Mouse (Mus musculus) frontal cortex, postnatal 10 days (tissue): ENCODE results near the gene Ccdc144b.

ENCODE experiments used
- DNase-seq, 2 experiments: peaks; one replicate each; pipeline ENCODE4 v3.0.0; 2022; ENCODE audit warnings: low spot score in 2 of 2, mixed read lengths in 1 of 2

Gene Ccdc144b

DNA sequence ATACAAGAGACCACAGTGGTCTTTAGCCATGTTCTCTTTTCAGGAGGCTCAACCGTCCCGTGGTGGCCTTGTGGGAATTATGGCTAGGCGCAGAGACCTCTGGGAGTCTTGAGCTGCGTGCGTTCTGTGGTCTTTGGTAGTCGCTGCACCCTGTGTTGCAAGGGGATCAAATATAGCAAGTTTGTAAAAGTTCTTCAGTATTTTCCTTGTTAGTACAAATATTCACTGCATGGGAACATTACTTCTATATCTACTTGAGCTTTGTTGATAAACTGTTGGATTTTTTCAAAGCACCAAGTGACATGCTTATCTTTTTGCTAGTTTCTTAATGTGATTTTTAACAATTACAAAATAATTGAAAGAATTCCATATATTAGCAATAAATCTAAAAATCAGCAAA lies at the start of gene Ccdc144b:
TSS of gene Ccdc144b (minus strand) at position 101 of the 400 bp plus-strand sequence.
- no peak for DNase-seq

DNA sequence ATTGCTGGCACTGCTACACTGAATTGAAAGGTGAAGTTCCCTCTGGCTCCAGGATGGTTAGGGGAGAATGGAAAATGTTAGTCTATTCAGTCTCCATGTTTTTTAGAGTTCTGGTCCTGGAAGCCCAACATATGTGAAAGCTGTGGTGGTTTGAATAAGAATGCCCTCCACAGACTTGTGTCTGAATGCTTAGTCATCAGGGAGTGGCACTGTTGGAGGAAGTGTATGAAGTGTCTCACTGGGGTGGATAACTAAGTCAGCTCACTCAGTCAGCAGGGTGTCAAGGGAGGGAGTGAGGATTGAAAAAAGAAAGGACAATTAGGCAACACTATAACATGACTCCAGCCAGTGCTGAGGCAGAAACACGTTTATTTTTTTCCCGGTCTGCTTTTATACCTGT lies 42.0 kb upstream of the Ccdc144b start:
- DNase-seq = no peak

DNA sequence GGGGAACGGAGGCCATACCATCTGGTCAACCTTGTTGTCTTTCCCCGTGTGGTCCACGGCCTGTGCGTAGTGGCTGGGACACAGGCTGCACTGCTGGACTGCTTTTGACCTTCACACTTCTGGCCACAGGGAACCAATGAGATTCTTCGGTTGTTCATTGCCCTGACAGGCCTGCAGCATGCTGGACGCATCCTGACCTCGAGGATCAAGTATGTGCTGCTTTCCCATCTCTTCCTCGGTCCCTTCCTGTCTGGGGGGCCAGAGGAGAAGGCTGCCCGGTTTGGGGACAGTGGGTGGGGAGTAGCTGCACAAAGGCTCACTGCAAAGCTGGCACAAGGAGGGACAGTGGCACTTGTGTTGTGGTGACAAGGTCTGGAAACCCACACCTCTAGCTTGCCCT lies 34.2 kb upstream of the Ccdc144b start:
- DNase-seq = no peak

DNA sequence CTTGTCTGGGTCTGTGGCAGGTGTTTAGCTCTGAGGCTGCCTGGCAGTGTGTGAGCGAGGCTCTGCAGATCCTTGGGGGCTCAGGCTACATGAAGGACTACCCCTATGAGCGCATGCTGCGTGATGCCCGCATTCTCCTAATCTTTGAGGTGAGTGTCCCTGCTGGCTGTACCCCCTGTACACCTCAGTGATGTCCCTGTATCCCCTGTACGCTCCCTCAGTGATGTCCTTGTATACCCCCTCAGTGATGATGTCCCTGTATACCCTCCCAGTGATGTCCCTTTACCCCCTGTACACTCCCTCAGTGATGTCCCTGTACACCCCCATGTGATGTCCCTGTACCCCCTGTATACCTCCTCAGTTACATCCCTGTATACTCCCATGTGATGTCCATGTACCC lies 32.0 kb upstream of the Ccdc144b start:
- no peak for DNase-seq

DNA sequence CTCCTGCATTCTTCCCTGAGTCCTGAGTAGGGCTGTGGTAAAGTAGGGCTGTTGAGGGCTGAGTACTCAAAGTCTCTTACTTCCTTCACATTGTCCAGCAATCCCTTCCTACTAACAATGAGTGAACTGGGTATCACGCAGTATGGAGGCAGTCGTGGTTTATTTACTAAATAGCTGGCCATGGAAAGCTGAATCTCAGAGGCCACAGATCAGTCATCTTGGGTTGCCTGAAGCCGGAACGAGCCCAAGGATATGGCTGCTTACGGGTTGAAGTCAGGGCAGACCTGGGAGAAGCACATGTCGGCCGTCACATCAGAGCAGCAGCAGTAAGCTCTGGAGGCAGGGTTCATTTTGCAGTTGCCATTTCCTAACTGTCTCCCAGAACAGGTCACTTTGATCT lies 30.0 kb upstream of the Ccdc144b start:
- no peak for DNase-seq

DNA sequence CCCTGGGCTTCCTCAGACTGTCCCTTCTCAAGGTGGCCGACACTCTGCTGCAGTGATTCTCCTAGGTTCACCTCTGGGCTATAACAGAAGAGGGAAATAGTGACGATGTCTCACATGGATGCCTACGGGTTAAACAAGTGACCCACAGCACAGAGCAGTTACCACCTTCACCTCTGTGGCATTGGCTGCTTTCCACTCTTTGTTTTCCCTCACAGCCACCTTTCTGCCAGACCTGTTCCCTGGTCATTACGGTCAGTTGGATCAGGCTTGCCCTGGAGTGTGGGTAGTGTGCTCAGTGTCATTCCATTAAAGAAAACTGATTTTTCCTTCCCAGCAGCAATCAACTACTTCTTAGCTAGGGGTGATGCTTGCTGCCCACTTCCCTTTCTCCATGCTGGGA lies 29.5 kb upstream of the Ccdc144b start:
- no peak for DNase-seq

DNA sequence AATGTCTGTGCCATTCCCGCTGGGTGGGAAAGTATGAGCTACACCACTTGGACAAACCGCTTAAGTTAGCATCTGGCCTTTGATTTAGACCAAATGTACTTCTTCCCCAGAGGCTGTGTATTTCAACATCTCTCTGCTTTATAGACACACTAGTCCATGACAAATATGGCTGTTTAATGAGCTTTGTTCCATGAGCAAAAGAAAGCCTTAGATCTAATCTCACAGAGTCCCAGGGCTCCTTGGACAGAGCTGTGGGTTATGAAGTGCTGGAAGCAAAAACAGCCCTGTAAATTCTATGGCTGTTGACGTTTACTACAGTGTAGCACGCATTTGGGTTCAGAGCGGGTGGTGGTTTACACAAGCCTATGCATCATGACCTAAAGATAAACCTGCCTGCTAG lies 27.4 kb upstream of the Ccdc144b start:
- DNase-seq = no peak

DNA sequence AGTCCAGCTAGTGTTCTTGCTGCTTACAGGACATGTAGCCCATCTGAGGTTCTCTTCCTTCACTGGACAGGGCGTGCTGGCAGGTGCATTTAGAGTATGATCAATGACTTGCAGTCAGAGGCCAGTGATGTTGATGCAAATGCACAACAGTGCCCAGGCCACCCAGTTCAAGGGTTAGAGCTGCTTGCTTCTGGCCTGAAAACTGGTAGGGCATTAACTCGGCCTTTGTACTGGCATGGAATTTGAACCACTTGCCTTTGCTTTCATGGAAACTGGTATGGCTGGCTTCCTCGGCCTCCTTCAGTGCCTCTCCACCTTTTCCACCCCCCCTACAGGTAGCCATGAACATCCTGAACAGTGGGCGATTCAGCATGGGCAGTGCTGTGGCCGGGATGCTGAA lies 26.5 kb upstream of the Ccdc144b start:
- DNase-seq = no peak

DNA sequence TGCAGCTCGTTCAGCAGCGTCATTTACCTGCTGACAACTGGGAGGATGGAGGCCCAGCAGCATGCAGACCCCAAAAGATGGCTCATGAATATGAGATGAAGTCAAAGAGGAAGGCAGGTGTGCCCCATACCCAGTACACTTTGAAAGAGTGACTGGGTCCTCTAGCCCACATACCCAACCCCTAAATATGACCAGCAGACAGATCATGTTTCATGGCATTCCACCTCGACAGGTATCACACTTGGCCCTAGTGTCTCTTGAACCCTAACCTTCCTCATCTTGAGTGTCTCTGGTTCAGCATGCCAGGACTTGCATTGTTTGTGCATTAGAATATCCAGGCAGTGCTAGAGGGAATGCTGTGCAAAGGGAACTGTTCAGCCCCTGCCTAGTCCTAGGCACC lies 24.0 kb upstream of the Ccdc144b start:
- no peak for DNase-seq

DNA sequence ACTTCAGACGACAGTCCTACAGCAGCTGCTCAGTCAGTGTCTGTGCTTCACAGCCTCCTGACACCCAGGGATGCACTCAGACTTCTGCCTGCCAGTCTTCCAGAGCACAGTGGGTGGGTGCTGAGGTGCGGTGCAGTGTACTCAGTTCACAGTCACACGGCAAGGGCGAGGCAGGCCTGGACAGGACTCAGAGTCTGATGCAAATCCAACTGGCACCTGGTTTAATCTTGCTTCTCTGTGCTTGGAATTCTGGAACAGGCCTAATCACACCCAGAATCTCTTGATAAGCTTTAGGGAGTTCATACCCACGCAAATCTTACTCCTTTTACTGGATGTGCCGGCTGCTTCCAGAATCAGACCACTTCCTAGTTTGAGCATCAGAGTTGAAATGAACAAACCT lies 22.1 kb upstream of the Ccdc144b start:
- DNase-seq = no peak

DNA sequence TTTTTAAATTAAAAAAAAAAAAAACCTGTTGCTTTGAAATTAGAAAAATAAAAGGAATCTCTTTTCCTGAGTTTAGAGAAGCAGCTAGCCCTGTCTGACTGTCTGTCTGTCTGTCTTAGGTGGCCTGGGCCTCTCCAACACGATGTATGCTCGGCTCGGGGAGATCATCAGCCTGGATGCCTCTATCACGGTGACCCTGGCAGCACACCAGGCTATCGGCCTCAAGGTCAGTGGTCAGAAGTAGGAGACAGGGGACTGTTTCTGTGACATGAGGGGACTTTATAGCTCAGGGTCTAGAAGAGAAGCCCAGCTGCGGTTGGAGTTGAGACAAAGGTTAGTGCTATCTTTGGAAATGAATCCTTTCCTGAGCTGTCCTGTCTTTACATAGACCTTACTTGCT lies 20.9 kb upstream of the Ccdc144b start:
- no peak for DNase-seq

DNA sequence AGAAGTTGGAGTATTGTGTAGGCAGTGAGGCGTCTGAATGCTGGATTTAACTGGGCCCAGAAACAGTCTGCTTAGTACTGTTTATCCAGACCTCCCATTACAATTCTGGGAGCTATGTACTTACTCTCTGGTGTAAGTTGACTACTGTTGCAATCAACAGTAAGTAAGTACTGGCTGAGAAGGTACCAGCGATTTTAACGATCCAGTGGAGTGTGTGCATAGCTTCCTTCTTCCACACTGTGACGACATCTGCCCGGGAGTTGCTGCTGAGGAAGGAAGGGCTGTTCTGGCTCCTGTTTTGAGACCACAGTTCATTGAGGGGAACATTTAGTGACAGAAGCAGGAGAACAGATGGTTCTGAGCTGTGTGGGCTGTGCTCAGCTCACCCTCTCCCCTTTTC lies 17.7 kb upstream of the Ccdc144b start:
- no peak for DNase-seq

DNA sequence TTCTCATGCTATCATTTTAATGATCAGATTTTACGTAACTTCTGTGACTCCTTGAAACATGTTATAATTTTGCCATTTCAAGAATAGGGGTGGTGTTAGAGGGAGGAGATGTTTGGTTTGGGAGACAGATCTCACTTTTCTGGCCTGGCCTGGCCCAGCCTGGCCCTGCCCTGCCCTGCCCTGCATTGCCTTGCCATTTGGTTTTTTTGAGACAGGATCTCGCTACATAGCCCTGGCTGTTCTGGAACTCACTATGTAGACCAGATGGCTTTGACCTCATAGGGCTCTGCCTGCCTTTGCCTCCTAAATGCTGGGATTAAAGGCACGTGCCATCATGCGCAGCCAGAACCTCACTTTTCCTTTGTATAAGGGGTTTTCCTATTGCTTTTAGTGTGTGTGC lies 17.1 kb upstream of the Ccdc144b start:
- no peak for DNase-seq

DNA sequence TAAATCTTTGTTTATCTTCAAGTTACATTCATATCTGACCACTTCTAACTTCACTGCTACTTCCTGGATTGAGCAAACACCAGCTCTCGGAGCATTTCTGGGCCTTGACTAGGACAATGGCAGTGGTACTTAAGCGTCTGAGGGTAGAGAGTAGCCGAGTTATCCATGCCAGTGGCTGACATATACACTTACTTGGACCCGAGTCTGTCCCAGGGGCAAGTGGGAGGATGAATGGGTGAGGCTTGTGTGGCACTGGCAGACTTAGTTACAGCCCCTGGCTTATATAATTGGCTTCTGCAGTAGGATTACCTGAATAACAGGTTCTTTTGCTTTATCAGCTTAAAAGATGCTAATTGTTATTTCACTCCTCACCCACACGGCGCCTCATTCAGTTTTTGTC lies 14.4 kb upstream of the Ccdc144b start:
- no peak for DNase-seq

DNA sequence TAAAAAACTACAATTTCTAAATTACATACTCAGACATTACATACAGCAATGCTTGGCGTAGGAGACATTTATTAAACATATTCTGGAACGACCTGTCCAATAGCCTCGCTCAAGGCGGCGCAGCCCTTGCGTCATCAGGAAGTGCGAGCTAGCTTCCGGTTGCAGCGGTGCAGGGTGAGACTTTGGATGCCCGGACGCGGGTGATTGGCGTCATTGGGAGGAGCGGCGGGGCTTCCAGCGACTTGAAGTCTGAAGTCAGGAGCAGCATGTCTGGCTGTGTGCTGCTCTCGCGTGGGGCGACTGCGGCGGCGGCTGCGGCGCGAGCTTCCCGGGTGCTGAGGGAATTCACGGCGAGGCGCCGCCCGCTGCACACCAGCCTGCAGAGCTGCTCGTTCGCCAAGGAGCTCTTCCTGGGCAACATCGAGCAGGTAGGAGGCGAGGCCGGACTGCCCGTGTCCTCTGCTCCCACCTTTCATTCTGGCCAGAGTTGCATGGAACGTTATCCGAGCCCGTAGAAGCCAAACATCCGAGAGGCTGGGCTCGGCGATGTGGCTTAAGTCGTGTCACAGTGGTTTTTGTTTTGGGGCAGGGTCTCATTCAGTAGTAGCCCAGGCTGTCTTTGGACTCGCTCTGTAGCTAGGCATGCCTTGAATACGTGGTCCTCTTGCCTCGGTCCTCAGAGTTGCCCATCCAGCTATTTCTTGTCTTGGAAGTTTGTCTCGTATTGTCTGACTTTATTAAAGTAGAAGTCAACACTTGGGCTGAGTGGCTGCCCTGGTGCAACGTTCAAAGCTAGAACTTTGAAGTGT lies 12.7 kb upstream of the Ccdc144b start, which contains the start of gene Acad9:
TSS of gene Acad9 (plus strand) at position 137 of the 809 bp plus-strand sequence.
- peak; percentile 94 to 95 for DNase-seq

DNA sequence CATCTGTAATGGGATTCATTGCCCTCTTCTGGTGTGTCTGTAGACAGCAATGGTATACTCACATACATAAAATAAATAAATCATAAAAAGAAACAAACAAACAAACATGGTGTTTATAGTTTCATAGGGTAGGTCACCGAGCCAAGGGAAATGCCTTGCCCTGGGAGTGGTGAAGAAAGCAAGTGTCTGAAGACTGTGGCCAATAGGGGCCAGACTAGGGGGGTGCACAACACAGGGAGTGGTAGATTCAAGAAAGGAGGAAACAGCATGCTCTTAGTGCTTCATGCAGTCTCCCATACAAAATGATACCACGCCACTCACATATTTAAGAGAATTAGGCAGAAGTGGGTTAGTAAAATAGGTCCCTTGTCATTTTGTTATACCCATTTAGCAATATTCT lies 11.8 kb upstream of the Ccdc144b start:
- DNase-seq = no peak

DNA sequence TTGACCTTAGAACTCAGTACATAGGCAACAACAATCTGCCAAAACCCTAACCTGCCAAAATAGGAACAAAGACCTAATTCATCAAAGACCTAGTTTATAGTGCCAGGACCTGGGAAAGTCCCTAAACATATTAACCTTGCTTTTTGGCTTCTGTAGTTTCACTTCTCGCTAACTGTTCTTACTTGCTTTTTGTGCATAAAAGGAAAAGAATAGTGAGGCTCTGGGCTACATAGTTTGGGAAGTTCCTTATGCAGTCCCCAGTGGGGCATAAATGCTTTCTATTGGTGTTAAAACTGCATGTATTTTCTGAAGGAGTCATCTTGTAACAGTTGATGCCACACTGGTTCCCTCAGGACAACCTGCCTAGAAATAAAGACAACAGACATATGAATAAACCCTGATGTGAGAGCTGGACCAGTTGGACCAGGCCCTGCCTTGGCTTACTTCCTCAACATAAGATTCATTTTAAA lies 11.3 kb upstream of the Ccdc144b start:
- DNase-seq = no peak

DNA sequence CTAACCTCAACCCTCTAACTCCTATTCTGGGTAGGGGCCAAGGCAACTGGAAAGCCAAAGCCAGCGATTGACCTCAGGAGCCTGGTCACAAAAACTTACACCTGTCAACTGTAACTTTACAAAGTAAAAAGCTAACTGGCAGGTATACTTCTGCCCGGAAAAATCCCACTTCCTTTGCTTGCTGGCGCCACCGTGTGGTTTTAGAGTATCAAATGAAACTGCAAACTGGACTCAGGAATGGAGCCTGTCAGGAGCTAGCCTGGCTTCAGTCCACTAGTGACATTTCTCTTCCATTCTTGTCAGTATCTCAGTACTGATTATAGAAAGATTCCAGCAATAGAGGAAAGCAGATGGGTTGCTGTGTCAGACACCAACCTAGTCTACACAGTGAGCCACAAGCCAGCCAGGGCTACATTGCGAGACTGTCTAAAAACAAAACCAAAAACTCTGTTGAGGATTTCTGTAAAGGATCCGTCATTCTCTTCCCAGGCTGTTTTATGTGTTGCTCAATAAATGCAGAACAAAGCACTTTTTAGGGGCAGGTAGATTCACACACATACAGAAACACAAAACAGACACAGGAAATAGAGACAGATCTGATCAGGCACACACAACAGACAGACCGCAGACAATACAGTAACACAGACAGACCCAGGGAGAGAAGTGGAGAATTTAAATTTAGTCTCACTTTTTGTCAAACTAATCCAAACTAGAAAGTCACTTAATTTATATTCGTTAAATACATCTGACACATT lies 6.9 kb upstream of the Ccdc144b start:
- DNase-seq = peak in 1 of 2 experiments; percentile 47

DNA sequence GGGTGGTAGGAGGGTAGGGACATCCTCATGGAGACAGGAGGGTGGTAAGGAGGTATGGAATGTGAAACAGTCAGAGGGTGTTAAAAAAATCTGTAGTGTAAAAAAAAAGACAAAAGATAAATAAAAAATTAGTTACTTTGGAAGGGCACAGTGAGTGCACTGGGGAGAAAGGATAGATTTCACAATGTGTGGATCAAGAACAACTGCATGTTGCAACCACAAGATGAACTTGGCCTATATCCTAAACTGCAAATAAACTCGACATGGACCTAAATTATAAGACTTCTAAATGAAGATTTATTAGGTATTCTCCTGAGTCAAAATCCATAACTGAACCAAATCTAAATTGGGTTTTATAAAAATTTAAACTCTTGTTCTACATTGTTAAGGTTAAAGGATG lies 4.2 kb downstream of the Ccdc144b start:
- DNase-seq = no peak

DNA sequence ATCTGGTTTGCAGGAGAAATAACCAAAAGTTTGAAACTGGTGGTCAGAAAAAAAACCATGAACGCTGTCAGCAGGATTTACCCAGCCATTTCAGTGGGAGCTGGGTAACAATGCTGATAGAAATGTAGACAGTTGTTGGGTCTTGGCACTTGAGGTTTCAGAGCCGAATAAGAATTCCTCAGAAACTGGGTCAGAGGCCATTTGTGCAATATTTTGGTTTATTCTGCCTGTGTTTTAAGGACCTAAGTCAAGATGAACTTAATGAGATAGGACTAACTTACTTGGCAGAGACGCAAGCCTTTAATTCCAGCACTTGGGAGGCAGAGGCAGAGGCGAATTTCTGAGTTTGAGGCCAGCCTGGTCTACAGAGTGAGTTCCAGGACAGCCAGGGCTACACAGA lies 8.3 kb downstream of the Ccdc144b start:
- DNase-seq = no peak

DNA sequence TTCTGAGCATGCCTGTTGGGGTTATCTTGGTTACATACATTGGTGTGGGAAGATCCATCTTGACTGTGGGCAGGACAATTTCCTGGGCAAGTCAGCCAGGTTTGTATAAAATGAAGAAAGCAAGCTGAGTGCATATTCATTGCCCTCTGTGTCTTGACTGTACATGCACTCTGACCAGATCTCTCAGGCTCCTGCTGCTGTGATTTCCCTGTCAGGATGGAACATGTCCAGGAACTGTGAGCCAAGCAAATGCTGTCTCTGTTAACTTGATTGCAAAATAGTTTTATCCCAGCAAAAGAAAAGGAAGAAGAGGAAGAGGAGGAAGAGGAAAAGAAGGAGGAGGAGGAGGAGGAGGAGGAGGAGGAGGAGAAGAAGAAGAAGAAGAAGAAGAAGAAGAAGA lies 8.8 kb downstream of the Ccdc144b start:
- DNase-seq = no peak

DNA sequence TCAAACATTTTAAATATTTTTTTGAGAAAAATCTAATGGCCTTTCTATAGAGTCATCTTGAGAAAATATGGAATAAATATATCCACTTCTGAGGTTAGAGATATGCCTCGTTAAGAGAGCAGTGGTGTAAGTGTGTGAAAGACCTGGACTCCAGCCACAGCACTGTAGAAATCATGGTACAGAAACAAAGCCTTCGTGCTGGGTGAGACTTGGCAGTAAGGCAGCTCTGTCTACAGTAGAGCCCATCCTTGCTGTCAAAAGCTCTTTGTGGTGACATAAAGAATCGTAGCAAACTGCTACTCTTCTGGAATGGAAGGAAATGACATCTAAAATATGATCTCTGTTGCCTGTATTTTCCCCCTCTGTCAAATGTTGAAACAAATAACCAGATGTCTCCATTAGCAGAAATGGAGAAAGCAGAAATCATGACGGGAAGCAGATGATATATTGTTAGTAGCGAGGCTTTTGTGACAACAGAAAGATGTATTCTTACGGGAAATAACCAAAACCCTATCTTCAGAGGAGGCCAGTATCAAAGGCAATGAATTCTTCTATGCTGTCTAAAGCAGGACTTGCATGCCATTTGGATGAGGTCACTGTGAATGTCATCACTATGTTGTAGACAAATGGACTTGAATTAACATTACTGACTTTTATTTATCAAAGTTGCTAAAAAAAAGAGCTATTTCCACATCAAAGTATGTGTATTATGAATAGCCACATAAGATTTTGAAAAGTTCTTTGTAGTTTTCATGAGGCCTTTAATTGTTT lies 21.4 kb downstream of the Ccdc144b start:
- no peak for DNase-seq
